Mouse (Mus musculus): ENCODE measurements around the gene Rab5c. TPM values are rescaled to one million over a fixed set of nuclear protein-coding genes. Genes with fewer than 3 reads are reported as not detected.

Gene Rab5c
- polyA plus RNA-seq (2014; fragmentation: Illumina TruSeq; extraction: RNeasy Lipid Tissue Mini Kit (QIAGEN cat#74804); ENCODE audit: low read depth, low replicate concordance), result 26.6 TPM

DNA sequence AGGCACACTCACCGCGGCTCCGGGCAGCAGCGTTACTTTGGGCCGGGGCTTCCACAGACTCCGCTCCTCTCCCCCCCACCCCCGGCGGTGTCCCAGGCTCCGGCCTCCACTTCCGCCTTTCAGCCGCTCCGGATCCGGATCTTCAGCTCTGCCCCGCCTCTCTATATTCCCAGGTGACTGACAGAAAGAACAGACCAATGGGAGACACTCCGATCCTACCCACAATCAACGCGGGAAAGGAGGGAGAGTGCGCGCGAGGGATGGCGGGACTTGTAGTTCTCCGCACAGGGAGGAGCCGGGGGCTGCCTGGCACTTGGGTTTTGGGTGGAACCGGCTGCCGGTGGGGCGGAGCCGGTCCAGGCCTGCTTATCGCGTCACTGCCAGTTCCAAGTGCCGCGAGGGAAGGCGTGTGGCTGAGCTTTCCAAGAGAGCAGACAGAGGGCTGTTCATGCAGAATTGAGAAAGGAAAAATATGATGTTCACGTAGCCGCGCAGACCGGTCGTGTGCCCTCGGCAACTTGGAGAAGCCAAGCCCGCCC lies at the start of gene Rab5c:
Rab5c (minus strand) TSS at position 150 of the 539 bp plus-strand sequence.

DNA sequence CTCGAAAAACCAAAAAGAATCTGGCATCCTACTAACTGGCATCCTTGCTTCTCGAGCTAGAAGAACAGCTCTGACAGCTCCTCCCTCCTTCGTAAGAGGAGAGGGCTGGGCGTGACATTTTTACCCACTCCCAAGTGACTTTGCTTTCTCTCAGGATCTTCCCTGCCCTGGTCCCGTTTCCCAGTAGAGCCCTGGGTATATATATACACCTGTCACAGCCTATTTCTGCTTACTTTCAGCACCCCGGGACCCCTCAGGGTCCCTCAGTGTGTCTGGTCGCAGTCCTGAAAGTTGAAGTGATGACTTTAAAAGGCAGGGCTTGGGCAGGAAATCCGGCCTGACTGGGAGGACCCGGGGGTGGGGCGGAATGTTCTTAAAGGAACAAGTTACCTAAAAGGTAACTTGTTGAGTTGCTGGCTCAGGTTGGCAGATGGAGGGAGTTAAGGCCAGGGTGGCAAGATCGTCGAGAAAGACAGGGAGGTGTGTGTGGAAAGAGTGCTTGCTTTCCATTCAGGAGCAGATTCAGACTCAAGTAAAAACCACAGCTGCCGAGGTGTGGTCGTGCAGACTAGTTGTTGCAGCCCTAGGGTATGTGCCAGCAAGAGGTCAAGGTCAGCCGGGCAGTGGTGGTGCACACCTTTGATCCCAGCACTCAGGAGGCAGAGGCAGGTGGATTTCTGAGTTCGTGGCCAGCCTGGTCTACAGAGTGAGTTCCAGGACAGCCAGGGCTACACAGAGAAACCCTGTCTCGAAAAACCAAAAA lies 32.8 kb upstream of the Rab5c start, which contains the start of gene Ghdc:
Ghdc (minus strand) TSS at position 312 of the 763 bp plus-strand sequence.

DNA sequence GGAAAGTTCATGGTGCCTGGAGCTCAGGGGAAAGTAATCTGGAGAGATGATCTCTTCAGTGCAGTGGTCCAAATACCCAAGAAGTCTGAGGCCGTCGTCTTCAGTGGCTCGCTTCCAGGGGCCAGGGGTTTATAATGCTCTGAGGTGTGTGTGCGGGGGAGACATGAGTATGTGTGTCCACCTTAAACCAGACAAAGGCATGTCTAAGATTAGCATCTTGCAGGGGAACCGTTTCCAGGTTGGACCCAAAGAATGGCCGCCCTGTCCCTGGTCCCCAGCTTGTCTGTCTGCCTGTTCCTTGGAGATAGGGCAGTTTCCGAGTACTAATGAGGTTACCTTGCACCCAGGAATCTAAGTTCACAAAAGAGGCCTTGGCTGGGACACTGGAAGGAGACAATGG lies 24.8 kb upstream of the Rab5c start, which contains the start of gene Hcrt:
Hcrt (minus strand) TSS at position 101 of the 400 bp plus-strand sequence.

DNA sequence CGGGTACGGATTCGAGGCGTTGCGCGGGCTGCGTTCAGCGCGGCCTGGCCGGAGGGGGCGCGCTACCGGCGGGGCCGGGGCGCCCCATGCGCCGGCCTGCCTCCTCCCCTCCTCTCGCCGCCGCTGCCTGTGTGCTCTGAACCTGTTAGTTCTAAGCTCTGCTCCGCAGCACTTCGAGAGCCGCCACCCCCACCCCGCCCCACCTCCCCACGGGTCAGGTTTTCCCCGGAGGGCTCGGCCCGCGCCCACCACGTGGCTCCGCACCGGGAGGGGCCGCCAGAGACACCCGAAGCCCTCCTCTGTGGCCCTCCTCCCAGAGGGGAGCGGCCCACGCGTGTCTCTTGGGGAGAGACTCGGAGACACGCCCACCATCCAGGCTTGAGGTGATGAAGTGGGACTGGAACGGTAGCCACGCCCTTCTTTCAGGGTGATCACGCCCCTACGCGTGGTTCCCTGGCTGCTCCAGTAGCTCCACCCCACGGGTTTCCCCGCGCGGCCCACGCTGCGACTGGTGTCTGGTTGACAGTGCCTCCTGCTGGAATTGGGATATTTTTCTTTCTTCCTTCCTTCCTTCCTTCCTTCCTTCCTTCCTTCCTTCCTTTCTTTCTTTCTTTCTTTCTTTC lies 21.7 kb upstream of the Rab5c start, which contains the start of gene Kcnh4:
Kcnh4 (minus strand) TSS at position 332 of the 623 bp plus-strand sequence.

DNA sequence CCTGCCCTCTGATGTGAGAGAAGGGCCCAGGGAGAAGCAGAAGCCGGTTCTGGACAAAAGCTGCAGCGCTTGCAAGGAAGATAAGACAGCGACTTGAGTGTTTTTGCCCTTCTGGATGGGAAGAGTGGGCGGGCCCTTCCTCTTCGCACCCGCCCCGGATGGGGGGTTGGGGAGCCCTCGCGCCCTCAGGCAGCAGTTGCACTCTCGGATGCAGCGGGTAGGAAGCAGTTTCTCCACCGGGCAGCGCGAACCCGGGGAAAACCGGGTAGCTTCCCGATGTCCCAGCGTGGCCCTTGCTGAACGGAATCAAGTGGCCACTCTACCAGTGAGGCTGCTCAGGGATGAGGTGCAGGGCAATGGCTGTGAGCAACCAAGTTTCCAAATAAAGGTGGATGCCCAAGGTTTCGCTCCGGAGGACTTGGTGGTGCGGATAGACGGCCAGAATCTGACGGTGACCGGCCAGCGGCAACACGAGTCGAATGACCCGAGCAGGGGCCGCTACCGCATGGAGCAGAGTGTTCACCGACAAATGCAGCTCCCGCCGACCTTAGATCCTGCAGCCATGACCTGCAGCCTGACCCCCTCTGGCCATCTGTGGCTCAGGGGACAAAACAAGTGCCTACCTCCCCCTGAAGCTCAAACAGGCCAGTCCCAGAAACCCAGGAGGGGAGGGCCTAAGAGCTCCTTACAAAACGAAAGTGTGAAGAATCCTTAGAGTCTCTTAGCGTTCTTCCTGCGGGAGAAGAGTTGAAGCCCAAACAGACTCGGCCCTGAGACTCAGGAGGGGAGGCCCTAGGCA lies 24.1 kb downstream of the Rab5c start, which contains the start of gene Hspb9:
Hspb9 (plus strand) TSS at position 116 of the 799 bp plus-strand sequence.

DNA sequence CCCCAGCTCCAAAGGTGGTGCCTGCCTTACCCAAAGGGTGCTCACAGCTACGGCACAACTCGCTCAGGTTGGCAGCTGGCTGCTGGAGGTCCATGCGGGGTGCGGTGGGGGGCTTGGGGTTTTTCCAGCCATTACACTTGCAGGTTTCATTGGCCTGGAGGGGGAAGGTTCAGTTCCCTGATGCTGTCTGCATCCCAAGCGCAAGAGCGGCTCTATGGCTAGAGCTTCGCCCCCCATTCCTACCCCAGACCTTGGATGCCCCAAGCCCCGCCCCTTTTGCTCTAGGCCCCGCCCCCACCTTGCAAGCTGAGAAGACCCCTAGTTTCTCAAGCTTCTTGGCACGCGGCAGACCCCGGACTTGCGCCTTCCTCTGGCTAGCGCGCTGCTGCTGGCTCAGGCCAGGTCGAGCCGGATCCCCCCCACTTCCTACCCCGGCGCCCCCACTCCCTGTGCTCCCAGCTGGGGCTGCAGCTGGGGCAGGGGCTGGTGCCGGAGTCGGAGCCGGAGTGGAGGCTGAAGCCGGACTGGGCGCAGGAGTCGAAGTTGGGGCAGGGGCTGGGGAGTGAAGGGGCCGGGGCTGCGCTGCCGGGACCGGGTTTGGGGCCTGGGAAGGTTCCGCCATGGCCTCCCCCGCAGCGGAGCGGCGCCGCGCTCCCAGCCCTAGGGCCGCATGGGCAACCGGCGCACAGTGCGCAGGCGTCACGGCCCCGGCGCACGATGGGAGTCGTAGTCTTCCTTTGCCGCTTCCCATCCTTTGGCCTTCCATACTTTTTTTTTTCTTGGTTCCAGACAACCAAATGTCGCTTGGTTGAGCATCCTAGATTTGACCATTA lies 26.0 kb downstream of the Rab5c start, which contains the start of gene Kat2a:
Kat2a (minus strand) TSS at position 683 of the 833 bp plus-strand sequence.

DNA sequence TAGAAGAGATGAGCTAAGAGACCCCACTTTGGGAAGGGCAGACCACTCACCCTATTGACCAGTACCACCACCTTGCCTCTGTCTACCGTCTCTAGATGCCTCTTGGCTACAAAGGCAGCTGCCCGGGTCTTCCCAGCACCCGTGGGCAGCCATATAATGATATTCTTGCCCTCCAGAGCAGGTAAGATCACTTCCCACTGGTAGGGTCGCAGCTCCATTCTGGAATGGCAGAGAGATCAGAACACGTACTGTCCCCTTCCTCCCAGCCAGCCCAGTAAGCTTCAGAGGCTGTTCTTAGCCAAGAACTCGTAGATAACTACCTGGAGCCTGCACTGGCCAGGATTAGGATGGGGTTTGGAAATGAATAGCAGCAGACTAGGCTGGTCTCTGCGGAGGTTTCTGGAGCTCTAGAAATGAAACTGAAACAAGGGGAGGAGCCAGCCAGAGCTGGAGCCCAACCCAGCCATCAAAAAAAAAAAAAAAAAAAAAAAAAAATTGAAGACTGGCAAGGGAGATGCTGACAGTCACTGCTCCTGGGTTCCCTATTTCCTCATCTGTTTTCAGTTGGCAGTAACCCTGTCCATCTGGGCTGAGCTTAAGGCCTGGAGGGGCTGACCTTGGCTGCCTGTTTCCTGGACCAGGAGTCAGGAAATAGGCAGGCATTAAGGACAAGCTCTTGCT lies 34.0 kb downstream of the Rab5c start, which contains the start of gene Dhx58:
Dhx58 (minus strand) TSS at position 421 of the 681 bp plus-strand sequence.

DNA sequence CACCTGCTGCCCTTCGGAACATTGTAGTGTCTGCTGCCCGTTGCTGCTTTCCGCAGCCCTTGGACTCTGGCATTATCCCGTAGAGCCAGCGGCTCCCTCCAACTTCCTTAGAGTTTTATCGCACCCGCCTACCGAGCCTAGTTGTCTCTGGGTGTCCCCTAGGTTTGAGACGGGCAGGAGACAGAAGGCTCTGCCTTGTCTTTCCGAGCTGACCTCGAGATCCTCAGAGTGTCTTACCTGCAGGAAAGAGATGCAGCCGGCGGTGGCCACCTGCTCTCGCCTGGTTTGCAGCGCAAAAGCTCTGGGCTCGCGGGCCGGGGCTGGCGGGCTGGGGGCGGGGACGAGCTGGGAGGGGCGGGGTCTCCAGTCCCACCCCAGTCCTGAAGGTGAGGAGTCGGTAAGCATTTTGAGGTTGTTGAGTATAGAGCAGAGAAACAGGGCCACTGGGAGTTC lies 45.8 kb downstream of the Rab5c start, which contains the start of gene Zfp385c:
Zfp385c (minus strand) TSS at position 292 of the 453 bp plus-strand sequence.

Other genes with a start within 250 kb of the Rab5c start
- gene Acly, start 210.2 kb downstream of the Rab5c start, polyA plus RNA-seq (2014; fragmentation: Illumina TruSeq; extraction: RNeasy Lipid Tissue Mini Kit (QIAGEN cat#74804); ENCODE audit: low read depth, low replicate concordance), result 70.6 TPM
- not detected for gene Ttc25, start 192.6 kb downstream of the Rab5c start, polyA plus RNA-seq (2014; fragmentation: Illumina TruSeq; extraction: RNeasy Lipid Tissue Mini Kit (QIAGEN cat#74804); ENCODE audit: low read depth, low replicate concordance)
- gene Cnp, start 163.3 kb downstream of the Rab5c start, polyA plus RNA-seq (2014; fragmentation: Illumina TruSeq; extraction: RNeasy Lipid Tissue Mini Kit (QIAGEN cat#74804); ENCODE audit: low read depth, low replicate concordance), result 3.5 TPM
- 2.1 TPM for gene Nkiras2, start 119.0 kb downstream of the Rab5c start, polyA plus RNA-seq (2014; fragmentation: Illumina TruSeq; extraction: RNeasy Lipid Tissue Mini Kit (QIAGEN cat#74804); ENCODE audit: low read depth, low replicate concordance)
- gene Dnajc7, start 118.0 kb downstream of the Rab5c start, polyA plus RNA-seq (2014; fragmentation: Illumina TruSeq; extraction: RNeasy Lipid Tissue Mini Kit (QIAGEN cat#74804); ENCODE audit: low read depth, low replicate concordance), result 75.5 TPM
- gene Zfp385c, start 45.8 kb downstream of the Rab5c start, polyA plus RNA-seq (2014; fragmentation: Illumina TruSeq; extraction: RNeasy Lipid Tissue Mini Kit (QIAGEN cat#74804); ENCODE audit: low read depth, low replicate concordance), result not detected
- gene Dhx58, start 33.9 kb downstream of the Rab5c start, polyA plus RNA-seq (2014; fragmentation: Illumina TruSeq; extraction: RNeasy Lipid Tissue Mini Kit (QIAGEN cat#74804); ENCODE audit: low read depth, low replicate concordance), result 4.0 TPM
- 1.1 TPM for gene Kat2a, start 25.8 kb downstream of the Rab5c start, polyA plus RNA-seq (2014; fragmentation: Illumina TruSeq; extraction: RNeasy Lipid Tissue Mini Kit (QIAGEN cat#74804); ENCODE audit: low read depth, low replicate concordance)
- not detected for gene Hspb9, start 24.4 kb downstream of the Rab5c start, polyA plus RNA-seq (2014; fragmentation: Illumina TruSeq; extraction: RNeasy Lipid Tissue Mini Kit (QIAGEN cat#74804); ENCODE audit: low read depth, low replicate concordance)
- not detected for gene Kcnh4, start 21.7 kb upstream of the Rab5c start, polyA plus RNA-seq (2014; fragmentation: Illumina TruSeq; extraction: RNeasy Lipid Tissue Mini Kit (QIAGEN cat#74804); ENCODE audit: low read depth, low replicate concordance)
- not detected for gene Hcrt, start 24.7 kb upstream of the Rab5c start, polyA plus RNA-seq (2014; fragmentation: Illumina TruSeq; extraction: RNeasy Lipid Tissue Mini Kit (QIAGEN cat#74804); ENCODE audit: low read depth, low replicate concordance)
- 2.0 TPM for gene Ghdc, start 32.7 kb upstream of the Rab5c start, polyA plus RNA-seq (2014; fragmentation: Illumina TruSeq; extraction: RNeasy Lipid Tissue Mini Kit (QIAGEN cat#74804); ENCODE audit: low read depth, low replicate concordance)
- gene Stat5b, start 112.5 kb upstream of the Rab5c start, polyA plus RNA-seq (2014; fragmentation: Illumina TruSeq; extraction: RNeasy Lipid Tissue Mini Kit (QIAGEN cat#74804); ENCODE audit: low read depth, low replicate concordance), result 12.6 TPM
- gene Stat5a, start 121.1 kb upstream of the Rab5c start, polyA plus RNA-seq (2014; fragmentation: Illumina TruSeq; extraction: RNeasy Lipid Tissue Mini Kit (QIAGEN cat#74804); ENCODE audit: low read depth, low replicate concordance), result 3.6 TPM
- 25.1 TPM for gene Stat3, start 201.3 kb upstream of the Rab5c start, polyA plus RNA-seq (2014; fragmentation: Illumina TruSeq; extraction: RNeasy Lipid Tissue Mini Kit (QIAGEN cat#74804); ENCODE audit: low read depth, low replicate concordance)
- gene Cavin1, start 232.7 kb upstream of the Rab5c start, polyA plus RNA-seq (2014; fragmentation: Illumina TruSeq; extraction: RNeasy Lipid Tissue Mini Kit (QIAGEN cat#74804); ENCODE audit: low read depth, low replicate concordance), result 3.3 TPM